Mouse (Mus musculus) spleen, adult 2 months (tissue): ENCODE data around the gene Foxf2. TPM values are rescaled to one million over a fixed set of nuclear protein-coding genes. Genes with fewer than 3 reads are reported as not detected.
A peak's percentile ranks its signal among the peaks of the same experiment; 100 is the strongest.

Experiments used
- DNase-seq, 2 experiments: peaks; one replicate each; pipeline versions ENCODE4 v3.0.0 to v3.0.0-alpha.2; 2012 to 2021; ENCODE audit warnings: low spot score in 2 of 2, low read depth in 1 of 2
- H3K27ac ChIP-seq: fragments of 200-500 bp; 2 replicates; pipeline ENCODE4 v1.5.1; 2012; ENCODE audit warnings: low read length, inconsistent platforms; ENCODE audit not compliant: insufficient read depth
- H3K27me3 ChIP-seq: fragments of 200-500 bp; 2 replicates; pipeline ENCODE4 v1.6.1; 2012; ENCODE audit warnings: mild to moderate bottlenecking, moderate library complexity, low read length, inconsistent platforms; ENCODE audit not compliant: control insufficient read depth, insufficient read depth
- H3K36me3 ChIP-seq: fragments of 200-500 bp; 2 replicates; pipeline ENCODE4 v1.6.1; 2012; ENCODE audit warnings: mild to moderate bottlenecking, low read length, inconsistent platforms; ENCODE audit not compliant: control insufficient read depth, insufficient read depth
- H3K4me1 ChIP-seq: fragments of 200-500 bp; 2 replicates; pipeline ENCODE4 v1.6.1; 2011; ENCODE audit warnings: inconsistent platforms; ENCODE audit not compliant: control insufficient read depth, insufficient read depth, insufficient read length
- H3K4me3 ChIP-seq: fragments of 200-500 bp; 2 replicates; pipeline ENCODE4 v1.5.1; 2011; ENCODE audit warnings: mild to moderate bottlenecking, inconsistent platforms; ENCODE audit not compliant: insufficient read depth, insufficient read length; ENCODE audit errors: extremely low read depth
- CTCF ChIP-seq: fragments of 200-500 bp; IDR thresholded peaks from 2 replicates; pipeline ENCODE4 v1.5.1; 2011; ENCODE audit warnings: mild to moderate bottlenecking, inconsistent platforms; ENCODE audit not compliant: insufficient read depth, insufficient read length, insufficient replicate concordance; ENCODE audit errors: extremely low read depth
- POLR2A ChIP-seq: fragments of 200-500 bp; IDR thresholded peaks from 2 replicates; pipeline ENCODE4 v1.6.1; 2011; ENCODE audit warnings: low read depth, low read length, inconsistent platforms
- WGBS: fragments of 180-500 bp; shearing (Covaris S2); methylation state at CpG from one replicate; pipeline ENCODE4 v1.1.7; 2018; 5-methylcytosine and 5-hydroxymethylcytosine counted together
- polyA plus RNA-seq: library from polyadenylated mRNA; depleted of rRNA; stranded (reverse); fragments of >200 nt; gene quantifications from 2 replicates; pipeline ENCODE4 v1.2.3, GENCODE M21; 2012

The Foxf2 gene
- polyA plus RNA-seq, 1 experiment, result 0.04 TPM

- H3K27ac ChIP-seq, result no peak overlapping the region
- no peak for DNase-seq
- no peaks in the 10 kb centered on the region for H3K36me3 ChIP-seq
- H3K4me1 ChIP-seq, result peaks cover 8% of the 10 kb centered on the region
- no peak overlapping the region for H3K4me3 ChIP-seq
- peaks cover 46% of the 10 kb centered on the region for H3K27me3 ChIP-seq
- WGBS, result 10% methylated on average over 20 of the region's 20 CpGs
- TF ChIP-seq POLR2A, result no peak
- no peak for TF ChIP-seq CTCF
These were observed 1.4 kb upstream of the Foxf2 start for GRCm38 (mm10) chr13:31623906-31624860.

DNA sequence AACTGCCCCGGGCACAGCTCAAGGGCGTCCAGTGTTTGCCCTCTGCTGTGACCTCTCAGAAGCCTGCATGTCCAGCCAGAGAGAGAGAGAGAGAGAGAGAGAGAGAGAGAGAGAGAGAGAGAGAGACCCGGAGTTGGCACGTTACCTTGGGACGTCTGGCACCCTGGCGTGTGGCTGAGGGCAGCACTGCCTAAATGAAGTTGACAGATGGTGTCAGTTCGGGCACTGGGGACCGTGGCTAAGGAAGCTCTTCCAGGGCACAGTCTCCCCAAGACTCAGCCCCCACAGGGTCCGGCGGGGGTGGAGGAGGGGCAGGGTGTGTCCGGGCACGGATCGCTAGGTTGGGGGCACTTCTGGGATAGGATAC, 667 bp upstream of the Foxf2 start:
- Histone ChIP-seq H3K4me1 (peaks cover 8% of the 10 kb centered on the region), H3K4me3 (no peak overlapping the region)

DNA sequence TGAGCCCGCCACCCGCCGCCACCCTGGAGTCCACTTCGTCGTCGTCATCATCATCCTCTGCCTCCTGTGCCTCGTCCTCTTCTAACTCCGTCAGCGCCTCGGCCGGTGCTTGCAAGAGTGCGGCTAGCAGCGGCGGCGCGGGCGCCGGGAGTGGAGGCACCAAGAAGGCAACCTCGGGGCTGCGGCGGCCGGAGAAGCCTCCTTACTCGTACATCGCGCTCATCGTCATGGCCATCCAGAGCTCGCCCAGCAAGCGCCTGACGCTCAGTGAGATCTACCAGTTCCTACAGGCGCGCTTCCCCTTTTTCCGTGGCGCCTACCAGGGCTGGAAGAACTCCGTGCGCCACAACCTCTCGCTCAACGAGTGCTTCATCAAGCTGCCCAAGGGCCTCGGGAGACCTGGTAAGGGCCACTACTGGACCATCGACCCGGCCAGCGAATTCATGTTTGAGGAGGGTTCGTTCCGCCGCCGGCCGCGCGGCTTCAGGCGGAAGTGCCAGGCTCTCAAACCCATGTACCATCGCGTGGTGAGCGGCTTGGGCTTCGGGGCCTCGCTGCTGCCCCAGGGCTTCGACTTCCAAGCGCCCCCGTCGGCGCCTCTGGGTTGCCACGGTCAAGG, 676 bp downstream of the Foxf2 start:
- TF ChIP-seq CTCF (no peak), POLR2A (no peak)
- no peak for DNase-seq
- peak overlapping the region; percentile 17; the same call in 1 of the 2 replicates for H3K4me3 ChIP-seq
- WGBS, result 1% methylated on average over 59 of the region's 60 CpGs
- H3K36me3 ChIP-seq, result no peaks in the 10 kb centered on the region
- no peak overlapping the region for H3K27ac ChIP-seq
- H3K4me1 ChIP-seq, result peaks cover 8% of the 10 kb centered on the region
- peaks cover 43% of the 10 kb centered on the region for H3K27me3 ChIP-seq

More for the DNA sequence above, 667 bp upstream of the Foxf2 start:
- TF ChIP-seq CTCF (no peak), POLR2A (no peak)
- Histone ChIP-seq H3K36me3 (no peaks in the 10 kb centered on the region), H3K27ac (no peak overlapping the region), H3K27me3 (peaks cover 49% of the 10 kb centered on the region)
- DNase-seq, result no peak
- WGBS, result 4% methylated on average over 13 of the region's 13 CpGs

DNA sequence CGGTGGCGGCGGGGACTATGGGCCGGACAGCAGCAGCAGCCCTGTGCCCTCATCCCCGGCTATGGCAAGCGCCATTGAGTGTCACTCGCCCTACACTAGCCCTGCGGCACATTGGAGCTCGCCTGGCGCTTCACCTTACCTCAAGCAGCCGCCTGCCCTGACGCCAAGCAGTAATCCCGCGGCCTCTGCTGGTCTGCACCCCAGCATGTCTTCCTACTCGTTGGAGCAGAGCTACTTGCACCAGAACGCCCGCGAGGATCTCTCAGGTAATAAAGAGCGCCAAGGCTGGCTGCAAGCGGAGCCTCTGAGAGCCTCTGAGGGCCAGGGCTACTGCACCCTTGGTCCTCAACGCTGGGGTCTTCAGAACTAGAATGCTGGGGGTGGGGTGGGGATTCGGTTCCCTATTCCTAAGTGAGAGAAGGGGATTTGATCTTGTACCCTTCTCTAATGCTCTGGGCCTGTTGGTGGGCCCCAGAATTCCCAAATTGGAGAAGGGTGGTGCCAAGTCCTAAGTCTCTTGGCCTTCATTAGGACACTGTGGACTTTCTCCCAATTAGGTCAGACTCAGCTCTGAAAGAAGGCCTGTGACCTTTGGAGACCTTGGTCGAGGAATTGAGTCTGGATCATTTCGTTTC, 1.5 kb downstream of the Foxf2 start:
- Histone ChIP-seq H3K27me3 (peaks cover 43% of the 10 kb centered on the region), H3K27ac (no peak overlapping the region), H3K36me3 (no peaks in the 10 kb centered on the region), H3K4me1 (peaks cover 8% of the 10 kb centered on the region), H3K4me3 (no peak overlapping the region)
- 9% methylated on average over 18 of the region's 24 CpGs for WGBS
- TF ChIP-seq CTCF, result no peak
- no peak for TF ChIP-seq POLR2A
- DNase-seq, result no peak

- no peak overlapping the region for H3K4me3 ChIP-seq
These were observed 2.5 kb downstream of the Foxf2 start for GRCm38 (mm10) chr13:31627864-31628690.

DNA sequence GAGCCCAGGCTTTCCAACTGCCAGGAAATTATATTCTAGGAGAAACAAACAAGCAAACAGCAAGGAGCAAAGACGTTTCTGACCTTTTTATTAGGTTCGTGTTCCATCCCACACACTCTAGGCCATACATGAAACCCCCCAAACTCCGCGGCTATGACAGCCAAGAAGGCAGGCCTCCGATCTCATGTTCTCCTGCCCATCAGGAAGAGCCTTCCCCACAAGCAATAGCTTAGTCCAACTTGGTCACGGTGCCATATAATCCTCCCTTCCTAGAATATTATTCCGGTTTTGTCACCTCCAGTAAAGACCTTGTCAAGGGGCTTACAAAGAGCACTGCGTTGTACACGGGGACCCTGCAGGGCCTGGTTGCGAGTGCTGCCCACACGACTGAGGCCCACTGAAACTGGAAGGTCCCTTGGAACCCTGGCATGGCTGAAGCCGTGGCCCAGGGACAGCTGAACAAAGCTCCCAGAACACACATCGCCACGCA, 3.1 kb downstream of the Foxf2 start:
- WGBS, result 19% methylated on average over 14 of the region's 14 CpGs
- Histone ChIP-seq H3K27me3 (peaks cover 36% of the 10 kb centered on the region), H3K4me3 (no peak overlapping the region), H3K27ac (no peak overlapping the region), H3K4me1 (peaks cover 8% of the 10 kb centered on the region), H3K36me3 (no peaks in the 10 kb centered on the region)
- TF ChIP-seq CTCF (no peak), POLR2A (no peak)
- DNase-seq, result no peak

More at GRCm38 (mm10) chr13:31627864-31628690, 2.5 kb downstream of the Foxf2 start:
- H3K27ac ChIP-seq, result no peak overlapping the region
- DNase-seq, result no peak
- TF ChIP-seq CTCF, result no peak
- TF ChIP-seq POLR2A, result no peak
- H3K27me3 ChIP-seq, result peaks cover 37% of the 10 kb centered on the region
- peaks cover 8% of the 10 kb centered on the region for H3K4me1 ChIP-seq
- WGBS, result 40% methylated on average over 8 of the region's 8 CpGs
- H3K36me3 ChIP-seq, result no peaks in the 10 kb centered on the region
